Mouse (Mus musculus) heart, embryonic 15.5 days (tissue): ENCODE measurements around the gene Pcnt. TPM values are rescaled to one million over a fixed set of nuclear protein-coding genes. Genes with fewer than 3 reads are reported as not detected.

Experiments used
- ATAC-seq: fragments of 200-750 bp; cut with Nextera tagmentation; replicated peaks from 2 replicates; pipeline ENCODE4 v1.8.0; 2017; ENCODE audit warnings: low read depth, moderate TSS enrichment; ENCODE audit not compliant: insufficient number of reproducible peaks, insufficient read depth, low FRiP score
- H3K27ac ChIP-seq: fragments of 300-500 bp; sonication (generic); 2 replicates; pipeline ENCODE4 v1.5.1; 2015; ENCODE audit warnings: mild to moderate bottlenecking, inconsistent platforms
- H3K27me3 ChIP-seq: fragments of 300-500 bp; sonication (generic); 2 replicates; pipeline ENCODE4 v1.6.1; 2015; ENCODE audit warnings: inconsistent platforms
- H3K36me3 ChIP-seq: fragments of 300-500 bp; sonication (generic); 2 replicates; pipeline ENCODE4 v1.6.1; 2015; ENCODE audit warnings: mild to moderate bottlenecking, inconsistent platforms
- H3K4me1 ChIP-seq: fragments of 300-500 bp; sonication (generic); replicated peaks from 2 replicates; pipeline ENCODE4 v1.6.1; 2015; ENCODE audit warnings: inconsistent platforms
- H3K4me2 ChIP-seq: fragments of 300-500 bp; sonication (generic); 2 replicates; pipeline ENCODE4 v1.6.1; 2015; ENCODE audit warnings: inconsistent platforms, mild to moderate bottlenecking, moderate library complexity
- H3K4me3 ChIP-seq: fragments of 300-500 bp; sonication (generic); 2 replicates; pipeline ENCODE4 v1.5.1; 2015; ENCODE audit warnings: mild to moderate bottlenecking, inconsistent platforms
- H3K9ac ChIP-seq: fragments of 300-500 bp; sonication (generic); 2 replicates; pipeline ENCODE4 v1.6.1; 2015; ENCODE audit warnings: mild to moderate bottlenecking, inconsistent platforms
- H3K9me3 ChIP-seq: fragments of 300-500 bp; sonication (generic); replicated peaks from 2 replicates; pipeline ENCODE4 v1.6.1; 2016; ENCODE audit warnings: inconsistent platforms
- WGBS: fragments of 180-500 bp; shearing (Covaris S2); methylation state at CpG from one replicate; pipeline ENCODE4 v1.1.7; 2015; ENCODE audit warnings: mixed read lengths; 5-methylcytosine and 5-hydroxymethylcytosine counted together
- polyA plus RNA-seq: library from polyadenylated mRNA; unstranded; fragments of >200 nt; fragmentation: Nextera tagmentation; extraction: Ambion mirVana; gene quantifications from 2 replicates; pipeline ENCODE4 v1.2.1, GENCODE M21; 2015

Pcnt gene
- polyA plus RNA-seq, 1 experiment from 2014 or later, result 9.9 TPM

DNA sequence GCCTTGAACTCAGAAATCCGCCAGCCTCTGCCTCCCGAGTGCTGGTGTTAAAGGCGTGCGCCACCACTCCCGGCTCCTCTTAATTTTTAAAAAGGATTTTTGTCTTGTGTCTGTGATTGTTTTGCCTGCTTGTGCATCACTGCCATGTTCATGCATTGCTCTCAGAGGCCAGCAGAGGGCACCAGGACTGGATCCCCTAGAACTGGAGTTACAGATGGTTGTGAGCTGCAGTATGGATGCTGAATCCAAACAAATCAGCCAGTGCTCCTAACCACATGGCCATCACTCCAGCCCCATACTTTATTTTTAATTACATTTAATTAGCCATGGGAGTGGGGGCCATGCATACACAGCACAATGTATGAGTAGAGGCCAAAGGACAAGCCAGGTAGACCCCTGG, 12.7 kb upstream of the Pcnt start:
- no peak overlapping the region for H3K4me2 ChIP-seq
- 68% methylated on average over 5 of the region's 5 CpGs for WGBS
- no peak overlapping the region for H3K27ac ChIP-seq
- H3K4me1 ChIP-seq, result no peaks in the 10 kb centered on the region
- ATAC-seq, result no peak
- no peaks in the 10 kb centered on the region; the same call in 1 of the 2 replicates for H3K9me3 ChIP-seq
- H3K9ac ChIP-seq, result no peak overlapping the region
- no peaks in the 10 kb centered on the region for H3K36me3 ChIP-seq
- no peaks in the 10 kb centered on the region for H3K27me3 ChIP-seq
- H3K4me3 ChIP-seq, result no peak overlapping the region

DNA sequence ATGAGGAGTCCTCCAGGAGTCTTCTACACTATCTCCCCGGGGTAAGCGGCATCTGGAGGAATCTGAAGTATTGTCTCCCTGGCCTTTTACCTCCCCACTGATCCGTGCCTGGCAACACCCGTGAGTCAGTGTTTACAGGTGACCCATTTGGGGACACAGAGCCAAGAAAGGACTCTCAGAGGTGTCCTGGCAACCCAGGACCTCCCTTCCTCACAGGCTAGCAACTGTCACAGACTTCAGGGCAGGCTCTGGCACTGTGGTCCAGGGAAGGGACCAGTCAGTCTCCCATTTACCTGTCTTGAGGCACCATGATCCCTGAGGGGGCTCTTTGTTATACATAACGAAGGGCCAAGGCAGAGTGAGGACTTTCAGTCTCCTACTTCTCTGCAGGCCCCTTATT, 6.3 kb upstream of the Pcnt start, which contains the start of gene 2610028H24Rik:
Gene 2610028H24Rik, plus strand, starts transcription at position 231 of the 400 bp plus-strand sequence.
- Histone ChIP-seq H3K27ac (peak within 1 kb of the TSS; percentile 53), H3K27me3 (no peaks in the 10 kb centered on the region), H3K4me2 (no peak within 1 kb of the TSS), H3K9me3 (no peaks in the 10 kb centered on the region), H3K4me1 (peaks cover 22% of the 10 kb centered on the region), H3K9ac (no peak within 1 kb of the TSS), H3K36me3 (no peaks in the 10 kb centered on the region), H3K4me3 (no peak within 1 kb of the TSS)
- ATAC-seq, result no peak
- whole genome bisulfite sequencing, result 65% methylated on average over 5 of the region's 5 CpGs

DNA sequence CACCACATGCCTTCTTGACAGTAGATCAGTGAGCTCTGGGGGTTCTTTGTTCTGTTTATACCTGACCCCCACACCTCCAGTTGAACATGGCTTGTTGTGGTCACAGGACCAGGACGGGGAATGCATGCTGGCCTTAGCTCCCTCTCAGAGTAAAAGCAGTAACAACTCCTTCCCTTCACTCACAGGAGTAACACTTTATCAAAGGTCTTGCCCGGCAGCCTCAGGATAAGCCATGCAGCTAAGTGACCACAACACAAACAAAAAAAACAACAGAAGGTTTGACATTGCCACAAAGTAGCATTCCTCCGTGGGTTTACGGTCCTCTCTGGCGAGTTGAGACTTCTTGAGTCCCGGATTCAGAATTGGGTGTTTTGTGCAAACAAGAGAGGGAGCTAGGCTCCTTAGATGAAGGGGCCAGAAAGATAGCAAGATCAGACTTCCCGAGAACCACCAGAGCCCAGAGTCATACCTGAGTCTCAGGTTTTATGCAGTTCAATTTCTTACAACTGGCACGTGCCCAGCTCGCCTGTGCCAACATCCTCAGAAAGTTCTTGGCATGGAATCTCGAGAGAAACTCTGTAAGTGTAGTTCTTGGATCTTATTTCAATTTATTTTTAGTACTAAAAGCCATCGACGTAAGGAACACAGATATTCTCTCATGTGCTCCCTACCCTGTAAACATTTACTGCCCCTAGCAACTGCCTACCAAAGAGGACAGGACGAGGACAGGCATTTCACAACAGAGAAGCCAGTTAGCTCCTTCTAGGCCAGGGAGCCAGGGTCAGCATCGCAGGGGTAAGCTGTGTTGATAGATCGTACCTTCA, 5.0 kb upstream of the Pcnt start:
- Histone ChIP-seq H3K27me3 (no peaks in the 10 kb centered on the region), H3K4me1 (peaks cover 29% of the 10 kb centered on the region), H3K27ac (peak overlapping the region; percentile 53), H3K4me2 (no peak overlapping the region), H3K4me3 (no peak overlapping the region), H3K9ac (no peak overlapping the region), H3K9me3 (no peaks in the 10 kb centered on the region), H3K36me3 (no peaks in the 10 kb centered on the region)
- no peak for ATAC-seq
- WGBS, result 57% methylated on average over 15 of the region's 15 CpGs

DNA sequence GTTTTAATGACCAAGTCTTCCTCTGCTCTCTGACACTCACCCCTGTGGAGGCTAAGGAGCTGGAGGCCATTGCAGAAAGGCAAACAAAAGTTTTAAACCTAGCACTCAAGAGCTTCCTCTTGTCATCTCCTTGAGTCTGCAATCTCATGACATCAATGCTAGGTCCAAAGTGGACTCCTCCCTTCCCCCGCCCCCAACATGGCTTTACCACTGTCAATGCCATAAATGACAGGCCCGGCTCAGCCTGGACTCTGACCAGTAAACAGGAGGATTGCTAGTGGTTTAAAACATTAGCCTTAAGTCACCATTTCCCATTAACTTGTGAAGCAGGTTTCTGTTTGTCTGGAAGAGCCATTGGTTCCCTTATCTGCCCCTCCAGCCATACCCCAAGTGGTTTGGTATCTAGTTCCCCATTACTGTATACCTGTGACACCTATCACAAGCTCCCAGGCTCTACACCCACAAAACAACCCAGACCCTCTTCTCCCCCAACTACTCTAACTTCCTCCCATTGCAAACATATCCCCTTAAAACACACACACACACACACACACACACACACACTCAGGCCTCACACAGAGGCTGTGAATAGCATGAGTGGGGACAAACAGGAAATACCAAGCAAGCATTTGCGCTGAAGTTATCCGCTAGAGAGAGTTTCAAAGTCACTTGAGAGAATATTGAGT, 3.6 kb upstream of the Pcnt start:
- no peaks in the 10 kb centered on the region for H3K27me3 ChIP-seq
- no peak overlapping the region for H3K4me2 ChIP-seq
- H3K36me3 ChIP-seq, result no peaks in the 10 kb centered on the region
- no peak for ATAC-seq
- no peak overlapping the region for H3K4me3 ChIP-seq
- H3K9ac ChIP-seq, result no peak overlapping the region
- no peaks in the 10 kb centered on the region for H3K9me3 ChIP-seq
- H3K27ac ChIP-seq, result peak overlapping the region; percentile 53
- 64% methylated on average over 4 of the region's 4 CpGs for WGBS
- H3K4me1 ChIP-seq, result peaks cover 36% of the 10 kb centered on the region

DNA sequence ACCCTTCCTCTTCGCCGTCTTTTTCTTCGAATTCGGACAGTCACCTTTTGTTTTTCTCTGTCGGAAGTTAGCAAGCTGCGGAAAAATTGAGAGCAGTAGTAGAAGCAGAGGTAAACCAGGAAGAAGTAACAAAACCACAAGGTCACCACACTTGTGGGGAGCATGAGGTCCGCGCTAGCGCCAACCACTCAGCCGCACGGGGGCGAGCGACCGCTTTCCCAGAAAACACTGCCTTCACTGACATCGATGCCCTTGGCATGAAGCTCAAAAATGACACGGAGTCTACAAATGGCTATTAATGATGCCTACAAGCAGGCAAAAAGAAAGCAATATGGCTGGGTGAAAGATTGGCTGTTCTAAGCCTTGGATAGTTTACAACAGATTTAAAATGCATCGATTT, 2.3 kb downstream of the Pcnt start, which contains the start of gene AC141477.1:
Gene AC141477.1, minus strand, starts transcription at position 164 of the 400 bp plus-strand sequence.
- Histone ChIP-seq H3K9me3 (no peaks in the 10 kb centered on the region), H3K27ac (no peak within 1 kb of the TSS), H3K36me3 (peaks cover 44% of the 10 kb centered on the region), H3K4me2 (no peak within 1 kb of the TSS), H3K9ac (0 out of 2 replicates have a peak within 1 kb of the TSS, but pooled peaks have one; percentile 58), H3K27me3 (no peaks in the 10 kb centered on the region), H3K4me3 (no peak within 1 kb of the TSS), H3K4me1 (peaks cover 20% of the 10 kb centered on the region)
- ATAC-seq, result no peak
- 90% methylated on average over 17 of the region's 17 CpGs for WGBS

DNA sequence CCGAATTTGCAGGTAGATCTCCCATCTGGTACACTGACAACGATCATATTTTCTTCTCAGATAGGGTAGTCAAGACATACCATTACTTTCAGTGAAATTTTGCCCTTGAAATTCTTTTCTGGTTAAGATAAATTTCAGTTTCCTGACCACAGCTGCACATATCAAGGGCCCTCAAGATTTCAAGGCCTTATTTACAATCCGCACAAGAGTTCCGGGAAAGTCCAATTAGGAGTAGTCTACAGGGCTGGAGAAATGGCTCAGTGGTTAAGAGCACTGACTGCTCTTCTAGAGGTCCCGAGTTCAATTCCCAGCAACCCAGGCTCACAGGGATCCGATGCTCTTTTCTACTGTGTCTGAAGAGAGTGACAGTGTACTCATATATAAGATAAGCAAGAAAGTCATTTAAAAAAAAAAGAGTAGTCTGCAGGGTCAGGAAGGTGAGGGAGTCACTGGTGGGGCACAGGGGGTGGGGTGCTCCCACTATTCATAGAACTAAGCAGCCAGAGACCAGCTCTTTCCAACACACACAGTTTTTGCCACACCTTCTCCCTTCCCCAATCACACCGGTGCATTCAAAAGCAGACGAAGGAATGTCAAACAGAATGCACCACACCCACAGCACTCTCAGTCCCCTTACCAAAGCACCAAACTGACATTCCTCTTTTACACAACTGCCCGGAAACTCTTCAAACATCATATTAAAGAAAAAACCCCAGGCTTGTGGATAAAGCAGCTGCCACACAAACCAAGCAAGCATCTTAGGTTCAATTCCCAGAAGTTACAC, 3.3 kb downstream of the Pcnt start:
- H3K4me1 ChIP-seq, result peaks cover 20% of the 10 kb centered on the region
- 91% methylated on average over 9 of the region's 9 CpGs for WGBS
- H3K9ac ChIP-seq, result no peak overlapping the region
- H3K4me3 ChIP-seq, result no peak overlapping the region
- H3K27ac ChIP-seq, result no peak overlapping the region
- no peaks in the 10 kb centered on the region for H3K9me3 ChIP-seq
- H3K36me3 ChIP-seq, result peaks cover 54% of the 10 kb centered on the region
- no peak for ATAC-seq
- H3K27me3 ChIP-seq, result no peaks in the 10 kb centered on the region
- no peak overlapping the region for H3K4me2 ChIP-seq

DNA sequence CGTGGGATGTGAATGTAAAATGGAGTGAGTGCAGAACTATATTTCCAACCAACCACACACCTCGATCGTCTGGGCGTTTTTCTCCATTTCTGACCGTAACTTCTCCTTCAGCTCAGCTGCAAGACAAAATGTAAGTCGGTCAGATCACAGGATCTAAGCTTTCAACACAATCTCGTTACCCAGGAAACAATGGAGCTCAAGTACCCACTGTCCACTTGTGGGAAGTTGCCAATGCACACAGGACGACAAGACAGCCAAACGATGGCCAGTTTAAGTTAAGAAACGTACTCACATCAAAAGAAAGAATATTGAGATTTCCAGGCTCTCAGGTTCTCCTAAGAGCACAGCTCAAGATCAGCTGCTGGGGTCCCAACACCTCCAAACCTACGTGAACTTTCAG, 8.7 kb downstream of the Pcnt start:
- no peak for ATAC-seq
- Histone ChIP-seq H3K4me1 (no peaks in the 10 kb centered on the region), H3K9ac (no peak overlapping the region), H3K4me2 (no peak overlapping the region), H3K36me3 (peaks cover 94% of the 10 kb centered on the region), H3K27me3 (no peaks in the 10 kb centered on the region), H3K27ac (no peak overlapping the region), H3K9me3 (no peaks in the 10 kb centered on the region), H3K4me3 (no peak overlapping the region)
- WGBS, result 87% methylated on average over 11 of the region's 11 CpGs

DNA sequence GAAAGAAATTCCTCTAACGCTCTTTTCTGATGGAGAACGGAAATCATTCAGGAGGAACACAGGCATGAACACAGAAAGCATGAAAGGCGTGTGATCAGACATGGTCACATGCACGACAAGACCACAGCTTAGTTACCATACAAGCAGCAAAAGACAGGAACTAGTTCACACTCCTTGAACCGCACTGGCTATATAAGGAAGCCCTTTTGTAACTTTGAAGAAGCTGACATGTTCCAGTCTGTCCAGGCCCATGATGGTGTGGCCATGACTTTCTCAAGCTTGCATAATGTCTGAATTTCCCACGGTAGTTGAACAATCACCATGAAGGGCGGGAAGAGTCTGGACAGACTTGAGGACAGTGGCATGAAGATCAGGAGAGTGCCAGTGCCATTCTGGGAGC, 16.9 kb downstream of the Pcnt start:
- no peak overlapping the region for H3K4me3 ChIP-seq
- no peaks in the 10 kb centered on the region for H3K27me3 ChIP-seq
- peaks cover 80% of the 10 kb centered on the region for H3K36me3 ChIP-seq
- H3K4me2 ChIP-seq, result no peak overlapping the region
- no peak overlapping the region for H3K9ac ChIP-seq
- ATAC-seq, result no peak
- H3K4me1 ChIP-seq, result no peaks in the 10 kb centered on the region
- 95% methylated on average over 7 of the region's 7 CpGs for WGBS
- no peak overlapping the region for H3K27ac ChIP-seq
- H3K9me3 ChIP-seq, result no peaks in the 10 kb centered on the region

DNA sequence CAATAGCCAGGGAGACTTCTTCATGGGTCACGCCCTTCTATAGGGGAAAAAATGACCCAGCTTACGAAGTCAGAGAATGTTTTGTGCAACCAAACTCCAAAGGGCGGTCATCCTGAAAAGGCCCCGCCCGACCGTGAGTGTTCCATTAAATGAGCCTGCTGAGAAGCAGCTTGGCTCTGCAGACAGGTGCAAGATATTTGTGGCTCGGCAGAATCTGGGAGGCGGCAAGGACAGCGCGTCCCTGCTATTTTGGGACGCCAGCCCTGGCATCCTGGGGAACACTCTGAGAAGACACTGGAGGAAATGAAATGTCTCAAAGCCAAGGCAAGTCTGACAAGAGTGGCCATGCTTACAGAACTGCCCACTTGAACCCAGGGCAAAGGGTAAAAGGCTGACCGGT, 25.8 kb downstream of the Pcnt start:
- ATAC-seq, result peak; percentile 89
- Histone ChIP-seq H3K9ac (0 out of 2 replicates have a peak overlapping the region, but pooled peaks have one; percentile 20), H3K36me3 (peaks cover 71% of the 10 kb centered on the region), H3K4me1 (peaks cover 5% of the 10 kb centered on the region), H3K27me3 (no peaks in the 10 kb centered on the region), H3K27ac (peak overlapping the region; percentile 93), H3K4me3 (no peak overlapping the region), H3K4me2 (0 out of 2 replicates have a peak overlapping the region, but pooled peaks have one; percentile 14), H3K9me3 (no peaks in the 10 kb centered on the region)
- WGBS, result 52% methylated on average over 12 of the region's 12 CpGs

DNA sequence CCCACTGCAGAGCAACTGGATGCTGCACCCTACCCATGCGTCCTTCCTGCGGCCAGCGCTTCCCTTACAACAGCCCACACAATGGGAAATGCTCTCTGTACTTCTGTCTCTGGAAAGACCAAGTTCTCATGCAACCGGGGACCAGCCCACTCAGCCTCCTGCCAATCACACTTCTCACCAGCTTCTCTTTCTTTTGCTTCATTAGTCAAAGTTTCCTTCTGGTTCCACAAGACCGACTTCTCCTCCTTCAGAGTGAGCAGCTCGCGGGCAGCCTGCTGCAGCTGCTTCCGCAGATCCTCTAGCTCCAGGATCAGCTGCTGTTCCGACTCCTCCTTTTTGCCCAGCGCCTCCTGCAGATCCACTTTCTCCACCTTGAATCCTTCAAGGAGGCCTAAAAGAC, 34.1 kb downstream of the Pcnt start:
- H3K4me2 ChIP-seq, result no peak overlapping the region
- H3K36me3 ChIP-seq, result peaks cover 80% of the 10 kb centered on the region
- H3K9ac ChIP-seq, result no peak overlapping the region
- ATAC-seq, result no peak
- no peaks in the 10 kb centered on the region for H3K9me3 ChIP-seq
- H3K27me3 ChIP-seq, result no peaks in the 10 kb centered on the region
- H3K27ac ChIP-seq, result no peak overlapping the region
- WGBS, result 95% methylated on average over 10 of the region's 10 CpGs
- no peaks in the 10 kb centered on the region for H3K4me1 ChIP-seq
- no peak overlapping the region for H3K4me3 ChIP-seq

DNA sequence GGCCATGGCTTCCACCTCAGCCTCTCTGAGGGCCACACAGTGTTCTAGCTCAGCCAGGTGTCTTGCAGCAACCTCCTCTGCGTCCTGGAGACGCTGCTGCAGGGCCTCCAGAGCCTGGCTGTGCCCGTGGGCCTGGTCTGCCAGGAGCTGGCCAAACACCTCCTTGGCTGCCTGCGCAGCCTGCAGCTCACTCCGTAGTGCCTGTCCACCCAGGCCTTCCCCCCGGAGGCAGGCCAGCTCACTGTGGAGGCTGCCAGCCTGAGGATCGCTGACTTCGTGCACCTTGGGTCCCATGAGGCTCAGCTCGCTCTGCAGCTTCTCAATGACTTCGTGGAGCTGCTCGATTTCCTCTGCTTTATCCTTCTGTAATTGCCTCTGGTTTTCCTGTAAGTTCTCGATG, 50.0 kb downstream of the Pcnt start:
- WGBS, result 97% methylated on average over 12 of the region's 12 CpGs
- H3K4me2 ChIP-seq, result no peak overlapping the region
- no peaks in the 10 kb centered on the region for H3K9me3 ChIP-seq
- no peaks in the 10 kb centered on the region for H3K4me1 ChIP-seq
- ATAC-seq, result no peak
- H3K9ac ChIP-seq, result no peak overlapping the region
- H3K27ac ChIP-seq, result no peak overlapping the region
- H3K36me3 ChIP-seq, result peaks cover 52% of the 10 kb centered on the region
- no peaks in the 10 kb centered on the region for H3K27me3 ChIP-seq
- H3K4me3 ChIP-seq, result no peak overlapping the region
